Mouse (Mus musculus) midbrain, embryonic 16.5 days (tissue): ENCODE data around the gene Brcc3. TPM values are rescaled to one million over a fixed set of nuclear protein-coding genes. Genes with fewer than 3 reads are reported as not detected.
"Not testable (repeated sequence)": the region's sequence is repeated elsewhere in the genome, so short reads cannot be mapped to it uniquely, and the experiment has no call there.

Source experiments
- ATAC-seq: fragments of 200-750 bp; cut with Nextera tagmentation; 2 replicates; pipeline ENCODE4 v1.8.0; 2017; ENCODE audit warnings: moderate TSS enrichment
- H3K27ac ChIP-seq: fragments of 300-500 bp; sonication (generic); 2 replicates; pipeline ENCODE4 v1.5.1; 2014; ENCODE audit warnings: mild to moderate bottlenecking, low read length, mixed read lengths
- H3K27me3 ChIP-seq: fragments of 300-500 bp; sonication (generic); 2 replicates; pipeline ENCODE4 v1.6.1; 2014; ENCODE audit warnings: low read depth, low read length, mixed read lengths; ENCODE audit not compliant: control insufficient read depth, insufficient read depth
- H3K36me3 ChIP-seq: fragments of 300-500 bp; sonication (generic); 2 replicates; pipeline ENCODE4 v1.6.1; 2014; ENCODE audit warnings: mild to moderate bottlenecking, low read length, moderate library complexity, mixed read lengths; ENCODE audit not compliant: control insufficient read depth, insufficient read depth
- H3K4me1 ChIP-seq: fragments of 300-500 bp; sonication (generic); 2 replicates; pipeline ENCODE4 v1.6.1; 2014; ENCODE audit warnings: mild to moderate bottlenecking, low read length, mixed read lengths; ENCODE audit not compliant: control insufficient read depth, insufficient read depth
- H3K4me2 ChIP-seq: fragments of 300-500 bp; sonication (generic); 2 replicates; pipeline ENCODE4 v1.6.1; 2014; ENCODE audit warnings: mild to moderate bottlenecking, low read length, mixed read lengths
- H3K4me3 ChIP-seq: fragments of 300-500 bp; sonication (generic); 2 replicates; pipeline ENCODE4 v1.5.1; 2014; ENCODE audit warnings: low read depth, mild to moderate bottlenecking, low read length, moderate library complexity, mixed read lengths
- H3K9ac ChIP-seq: fragments of 300-500 bp; sonication (generic); 2 replicates; pipeline ENCODE4 v1.6.1; 2014; ENCODE audit warnings: low read depth, low read length, mixed read lengths
- H3K9me3 ChIP-seq: fragments of 300-500 bp; sonication (generic); replicated peaks from 2 replicates; pipeline ENCODE4 v1.6.1; 2014; ENCODE audit warnings: mild to moderate bottlenecking, low read length, mixed read lengths; ENCODE audit not compliant: control insufficient read depth, poor library complexity, severe bottlenecking
- WGBS: fragments of 180-500 bp; shearing (Covaris S2); extraction: QIAGEN DNeasy Blood & Tissue Kit; methylation state at CpG from one replicate; pipeline ENCODE4 v1.1.7; 2014; 5-methylcytosine and 5-hydroxymethylcytosine counted together
- polyA plus RNA-seq: library from polyadenylated mRNA; unstranded; fragments of >200 nt; fragmentation: Nextera tagmentation; extraction: Ambion mirVana; gene quantifications from 2 replicates; pipeline ENCODE4 v1.2.1, GENCODE M21; 2015

Brcc3 gene
- polyA plus RNA-seq, 1 experiment from 2014 or later, result 45.2 TPM

GRCm38 (mm10) chrX:75402668-75403067, 13.8 kb upstream of the Brcc3 start:
- no peaks in the 10 kb centered on the region for H3K27me3 ChIP-seq
- no peaks in the 10 kb centered on the region for H3K9me3 ChIP-seq
- no peak overlapping the region for H3K4me2 ChIP-seq
- WGBS, result 75% methylated on average over 2 of the region's 2 CpGs
- H3K4me3 ChIP-seq, result no peak overlapping the region
- no peak overlapping the region for H3K9ac ChIP-seq
- no peaks in the 10 kb centered on the region for H3K4me1 ChIP-seq
- H3K27ac ChIP-seq, result no peak overlapping the region
- no peaks in the 10 kb centered on the region for H3K36me3 ChIP-seq
- no peak for ATAC-seq

GRCm38 (mm10) chrX:75403350-75403749, 13.1 kb upstream of the Brcc3 start:
- Histone ChIP-seq H3K9ac (no peak overlapping the region), H3K27ac (no peak overlapping the region), H3K4me2 (no peak overlapping the region), H3K27me3 (no peaks in the 10 kb centered on the region), H3K36me3 (no peaks in the 10 kb centered on the region), H3K4me1 (no peaks in the 10 kb centered on the region), H3K9me3 (no peaks in the 10 kb centered on the region), H3K4me3 (no peak overlapping the region)
- ATAC-seq, result no peak

- H3K4me1 ChIP-seq, result no peaks in the 10 kb centered on the region
Measured at GRCm38 (mm10) chrX:75409711-75410110, 6.7 kb upstream of the Brcc3 start.

GRCm38 (mm10) chrX:75454597-75454996, 38.2 kb downstream of the Brcc3 start:
- WGBS, result 83% methylated on average over 1 of the region's 1 CpGs
- no peak overlapping the region for H3K9ac ChIP-seq

More at GRCm38 (mm10) chrX:75409711-75410110, 6.7 kb upstream of the Brcc3 start:
- Histone ChIP-seq H3K27ac (no peak overlapping the region), H3K27me3 (no peaks in the 10 kb centered on the region), H3K9ac (no peak overlapping the region), H3K36me3 (no peaks in the 10 kb centered on the region), H3K4me2 (no peak overlapping the region), H3K4me3 (no peak overlapping the region), H3K9me3 (no peaks in the 10 kb centered on the region)
- ATAC-seq, result no peak
- 90% methylated on average over 1 of the region's 1 CpGs for WGBS

GRCm38 (mm10) chrX:75475182-75475644, 58.8 kb downstream of the Brcc3 start:
- WGBS, result 17% methylated on average over 37 of the region's 37 CpGs
- peak overlapping the region; percentile 41 for H3K4me3 ChIP-seq
- ATAC-seq, result peak; percentile 98
- H3K9ac ChIP-seq, result peak overlapping the region; percentile 64
- H3K9me3 ChIP-seq, H3K36me3 ChIP-seq, H3K27me3 ChIP-seq, H3K4me1 ChIP-seq: not testable (repeated sequence)
- H3K27ac ChIP-seq, result peak overlapping the region; percentile 73
- H3K4me2 ChIP-seq, result peak overlapping the region; percentile 49

More at GRCm38 (mm10) chrX:75454597-75454996, 38.2 kb downstream of the Brcc3 start:
- H3K4me2 ChIP-seq, result no peak overlapping the region
- H3K27ac ChIP-seq, result no peak overlapping the region
- H3K36me3 ChIP-seq, result peaks cover 18% of the 10 kb centered on the region
- H3K4me1 ChIP-seq, result no peaks in the 10 kb centered on the region
- no peaks in the 10 kb centered on the region for H3K27me3 ChIP-seq
- ATAC-seq, result no peak
- peaks cover 3% of the 10 kb centered on the region; the same call in 1 of the 2 replicates for H3K9me3 ChIP-seq
- H3K4me3 ChIP-seq, result no peak overlapping the region

GRCm38 (mm10) chrX:75489886-75490285, 73.5 kb downstream of the Brcc3 start:
- no peaks in the 10 kb centered on the region for H3K9me3 ChIP-seq
- H3K36me3 ChIP-seq, result no peaks in the 10 kb centered on the region
- no peak for ATAC-seq
- no peak overlapping the region for H3K4me2 ChIP-seq
- H3K9ac ChIP-seq, result no peak overlapping the region
- 90% methylated on average over 1 of the region's 1 CpGs for WGBS
- H3K4me3 ChIP-seq, result no peak overlapping the region
- no peaks in the 10 kb centered on the region for H3K4me1 ChIP-seq
- H3K27me3 ChIP-seq, result no peaks in the 10 kb centered on the region
- no peak overlapping the region for H3K27ac ChIP-seq

Other genes with a start within 250 kb of the Brcc3 start
- gene Fundc2, start 34.2 kb upstream of the Brcc3 start, polyA plus RNA-seq, result 29.5 and 33.5 TPM in 2 replicates
- 1.4 and 1.5 TPM in 2 replicates for gene F8, start 34.0 kb upstream of the Brcc3 start, polyA plus RNA-seq
- 25.7 and 26.4 TPM in 2 replicates for gene Cmc4, start within 50 bp of the Brcc3 start, polyA plus RNA-seq
- gene Mtcp1, start within 50 bp of the Brcc3 start, polyA plus RNA-seq, result 7.3 and 7.5 TPM in 2 replicates
- 329 and 334 TPM in 2 replicates for gene Vbp1, start 97.7 kb downstream of the Brcc3 start, polyA plus RNA-seq
- gene Rab39b, start 161.6 kb downstream of the Brcc3 start, polyA plus RNA-seq, result 28.5 and 31.1 TPM in 2 replicates